Mouse (Mus musculus): ENCODE measurements around the gene Fgfbp3.
"Not testable (repeated sequence)": the region's sequence is repeated elsewhere in the genome, so short reads cannot be mapped to it uniquely, and the experiment has no call there.

Gene Fgfbp3

DNA sequence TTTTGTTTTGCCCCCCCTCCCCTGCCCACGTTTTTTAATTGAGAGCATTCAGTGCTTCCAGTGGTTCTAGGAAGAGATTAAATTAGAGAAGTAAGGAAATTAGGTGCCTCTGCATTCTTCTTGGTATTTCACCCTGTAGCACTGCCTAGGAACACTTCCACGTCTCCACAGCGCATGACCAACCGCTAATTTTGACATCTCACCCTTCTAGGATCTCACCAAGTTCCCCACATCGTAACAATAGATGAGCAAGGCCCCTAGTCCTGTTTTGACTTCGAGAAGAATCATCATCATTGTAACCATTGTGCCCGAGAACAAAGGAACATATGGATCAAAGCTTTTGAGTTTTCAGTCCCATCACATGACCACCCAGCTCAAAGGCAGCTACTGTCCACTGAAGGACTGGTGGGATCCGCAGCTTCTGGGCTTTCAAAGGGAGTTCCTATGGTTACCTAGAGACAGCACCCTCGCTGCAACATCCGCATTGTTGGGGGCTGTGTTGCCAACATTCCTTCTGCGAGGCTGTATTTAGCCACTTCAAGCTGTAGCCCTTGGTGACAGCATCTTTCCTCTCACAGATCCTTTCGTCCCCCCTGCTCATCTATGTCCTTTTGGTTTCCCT, 8.9 kb downstream of the Fgfbp3 start:
- DNase-seq (ENCODE audit: low read depth, low spot score) = no peak

- DNase-seq (ENCODE audit: low read depth, low spot score) = peak; percentile 68
Measured at GRCm38 (mm10) chr19:36909676-36910292, 9.6 kb downstream of the Fgfbp3 start.

DNA sequence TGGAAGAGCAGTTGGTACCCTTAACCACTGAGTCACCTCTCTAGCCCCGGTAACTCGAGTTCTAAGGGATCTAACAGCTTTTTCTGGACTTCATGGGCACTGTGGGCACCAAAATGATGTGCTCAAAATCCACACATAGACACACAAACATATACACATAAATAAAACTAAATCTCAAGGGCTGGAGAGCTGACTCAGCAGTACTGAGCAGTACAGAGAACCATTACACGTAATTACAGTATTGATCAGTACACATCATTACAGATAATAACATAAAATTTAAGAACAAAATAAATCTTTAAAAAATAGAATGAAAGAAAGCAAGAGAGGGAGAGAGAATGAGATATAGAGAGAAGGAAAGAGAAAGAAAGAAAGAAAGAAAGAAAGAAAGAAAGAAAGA, 10.3 kb downstream of the Fgfbp3 start:
- DNase-seq (ENCODE audit: low read depth, low spot score) = no peak

DNA sequence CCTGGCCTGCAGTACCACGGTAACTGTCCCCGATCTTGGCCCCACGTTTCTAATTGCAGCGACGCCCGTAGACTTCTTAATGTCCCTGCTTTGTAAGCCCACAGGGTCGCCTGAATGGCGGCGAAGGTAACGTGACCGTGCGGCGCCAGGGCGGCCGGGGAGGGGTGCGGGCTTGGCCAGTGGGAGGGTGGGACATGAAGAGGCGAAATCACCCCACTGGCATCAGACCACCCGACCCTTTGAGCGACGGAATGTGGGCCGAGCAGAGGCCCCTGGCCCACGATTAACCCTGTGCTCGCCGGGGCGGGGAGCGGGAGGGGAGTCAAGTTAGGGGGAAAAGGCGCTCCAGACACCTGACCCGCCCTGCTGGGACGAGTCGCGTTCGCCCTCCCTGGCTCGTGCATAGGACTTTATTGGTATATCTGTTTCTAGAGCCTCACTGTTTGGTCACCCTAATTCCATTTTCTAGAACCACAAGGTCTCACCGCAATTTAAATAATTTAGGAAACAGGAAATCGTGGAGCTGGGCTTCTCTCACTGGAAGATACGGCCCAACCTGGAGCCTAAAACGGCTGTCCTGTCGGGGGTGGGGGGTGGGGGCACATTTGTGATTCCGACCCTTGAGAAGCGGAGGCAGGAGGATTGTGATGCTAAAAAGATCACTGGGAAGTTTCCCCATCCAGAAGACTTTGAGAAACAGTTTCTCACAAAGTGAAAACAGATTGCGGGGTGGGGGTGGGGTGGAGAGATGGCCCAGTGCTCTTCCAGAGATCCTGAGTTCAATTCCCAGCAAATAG, 15.0 kb downstream of the Fgfbp3 start:
- DNase-seq (ENCODE audit: low read depth, low spot score) = no peak

DNA sequence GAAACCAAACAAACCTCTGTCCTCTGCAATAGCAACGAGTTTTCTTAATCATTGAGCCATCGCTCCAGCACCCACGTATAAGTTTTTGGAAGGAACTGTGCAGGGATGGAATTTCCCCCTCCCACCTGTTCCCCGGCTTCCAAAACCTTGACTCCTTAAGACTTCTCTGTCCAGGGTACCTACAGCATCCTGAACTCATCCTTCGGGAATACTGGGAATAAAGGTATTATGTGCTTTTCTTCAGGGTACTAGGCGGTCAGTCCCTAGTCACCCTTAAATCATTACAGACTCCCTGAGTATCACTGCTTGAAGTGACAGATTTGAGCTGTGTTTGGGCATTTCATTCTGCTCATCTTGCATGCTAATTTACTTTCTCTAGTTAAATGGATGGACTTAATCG, 16.0 kb downstream of the Fgfbp3 start:
- no peak for DNase-seq (ENCODE audit: low read depth, low spot score)

DNA sequence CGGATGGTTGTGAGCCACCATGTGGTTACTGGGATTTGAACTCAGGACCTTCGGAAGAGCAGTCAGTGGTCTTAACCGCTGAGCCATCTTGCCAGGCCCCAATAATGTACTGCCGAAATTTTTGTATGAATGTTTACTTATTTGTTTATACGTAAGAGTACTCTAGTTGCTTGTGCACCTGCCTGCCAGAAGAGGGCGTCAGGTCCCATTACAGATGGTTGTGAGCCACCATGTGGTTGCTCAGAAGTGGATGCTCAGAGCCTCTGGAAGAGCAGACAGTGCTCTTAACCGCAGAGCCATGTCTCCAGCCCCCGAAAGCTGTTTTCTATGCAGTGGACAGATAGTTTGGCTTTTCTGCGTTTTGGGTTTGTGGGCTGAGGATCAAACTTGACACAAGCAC, 21.6 kb downstream of the Fgfbp3 start:
- peak; percentile 34 for DNase-seq (ENCODE audit: low read depth, low spot score)

DNA sequence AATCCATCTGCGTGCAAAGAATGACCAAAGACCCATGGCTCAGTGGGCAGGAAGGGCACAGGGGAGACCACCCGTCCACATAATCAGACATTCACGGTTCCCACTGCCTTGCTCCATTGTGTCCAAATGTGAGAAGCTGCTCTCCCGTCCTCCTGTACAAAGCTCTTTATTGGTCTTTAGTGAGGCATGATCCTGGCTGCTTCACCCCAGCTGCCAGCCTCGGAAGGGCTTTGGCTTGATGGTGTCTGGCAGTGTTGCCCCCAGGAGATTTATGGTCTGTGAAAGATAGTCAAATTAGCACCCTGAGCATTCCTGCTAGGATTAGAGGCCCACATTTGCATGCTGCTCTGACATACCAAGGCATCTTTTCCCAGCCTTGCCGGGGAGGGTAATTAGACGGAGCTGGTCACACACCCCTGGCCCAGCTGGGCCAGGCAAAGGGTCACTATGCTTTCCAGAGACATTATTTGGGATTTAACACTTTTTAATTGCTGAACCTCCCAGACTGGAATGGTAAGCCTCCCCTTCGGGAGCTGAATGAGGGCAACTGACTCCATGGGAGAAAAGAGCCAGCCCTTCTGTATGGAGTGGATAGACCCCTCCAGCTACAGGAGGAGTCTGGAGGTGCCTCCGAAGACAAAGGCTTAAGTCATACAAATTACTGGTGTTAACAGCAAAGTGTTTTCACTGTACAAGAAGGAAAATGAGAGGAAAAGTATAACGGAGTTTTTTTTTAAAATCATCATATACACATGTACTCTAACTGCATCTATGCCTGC, 22.4 kb downstream of the Fgfbp3 start:
- no peak for DNase-seq (ENCODE audit: low read depth, low spot score)

DNA sequence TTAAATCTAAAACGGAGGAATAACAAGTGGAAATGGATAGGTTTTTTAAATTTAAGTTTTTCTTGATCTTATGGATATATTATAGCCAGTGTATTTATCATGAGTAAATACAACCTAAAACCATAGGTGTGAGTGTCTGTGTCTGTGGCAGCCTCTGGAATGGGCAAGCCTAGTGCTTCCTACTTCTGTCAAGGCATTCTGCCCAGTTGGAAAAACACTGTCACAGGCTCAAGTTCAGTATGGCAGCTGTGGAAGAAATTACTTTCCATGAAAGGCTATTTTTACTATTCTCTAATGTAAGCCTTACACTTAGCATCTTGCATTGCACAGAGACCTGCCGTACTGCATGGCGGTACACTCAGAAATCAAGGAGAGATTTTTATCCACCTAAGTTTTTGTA, 27.7 kb downstream of the Fgfbp3 start:
- no peak for DNase-seq (ENCODE audit: low read depth, low spot score)

- DNase-seq (ENCODE audit: low read depth, low spot score) = no peak
Measured at GRCm38 (mm10) chr19:36887706-36888105, 31.7 kb downstream of the Fgfbp3 start.

GRCm38 (mm10) chr19:36886316-36886715, 33.1 kb downstream of the Fgfbp3 start:
- DNase-seq (ENCODE audit: low read depth, low spot score) = no peak

DNA sequence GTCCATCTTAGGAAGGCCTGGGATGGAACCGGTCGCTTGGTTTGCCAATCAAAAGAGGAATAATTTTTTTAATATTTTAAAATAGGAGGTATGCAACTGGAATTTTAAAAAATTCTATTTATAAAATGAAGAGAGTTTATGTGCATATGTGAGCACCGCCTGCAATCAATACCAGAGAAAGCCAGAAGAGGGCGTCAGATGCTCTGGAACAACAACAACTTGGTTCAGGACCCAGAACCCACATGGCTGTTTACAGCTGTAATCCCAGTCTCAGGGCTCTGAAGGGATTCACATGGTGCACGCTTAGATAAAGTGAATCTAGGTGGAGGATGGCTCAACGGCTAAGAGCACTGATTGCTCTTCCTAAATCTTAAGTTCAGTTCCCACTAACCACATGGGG, 36.3 kb downstream of the Fgfbp3 start:
- DNase-seq (ENCODE audit: low read depth, low spot score) = peak; percentile 40

- no peak for DNase-seq (ENCODE audit: low read depth, low spot score)
Measured at GRCm38 (mm10) chr19:36878743-36879495, 40.5 kb downstream of the Fgfbp3 start.

GRCm38 (mm10) chr19:36877329-36877728, 42.1 kb downstream of the Fgfbp3 start:
- no peak for DNase-seq (ENCODE audit: low read depth, low spot score)

DNA sequence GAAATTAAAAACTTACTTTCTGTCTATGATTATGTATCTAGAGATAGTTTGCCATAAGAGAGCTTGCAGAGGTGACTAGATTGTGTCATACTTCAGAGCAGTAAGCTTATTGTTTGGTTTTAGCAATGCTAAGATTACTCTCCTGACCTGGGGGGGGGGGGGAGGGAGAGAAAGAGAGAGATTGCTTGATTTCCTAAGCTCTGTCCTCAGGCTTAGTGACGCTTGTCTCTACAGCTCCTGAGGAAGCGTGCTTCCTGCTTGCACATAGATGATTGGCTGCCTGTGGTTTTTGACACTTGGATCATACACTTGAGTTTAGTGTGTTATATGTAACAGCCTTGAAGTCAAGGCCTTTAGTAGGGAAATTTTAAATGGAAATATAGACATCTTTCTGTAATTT, 44.8 kb downstream of the Fgfbp3 start:
- no peak for DNase-seq (ENCODE audit: low read depth, low spot score)

DNA sequence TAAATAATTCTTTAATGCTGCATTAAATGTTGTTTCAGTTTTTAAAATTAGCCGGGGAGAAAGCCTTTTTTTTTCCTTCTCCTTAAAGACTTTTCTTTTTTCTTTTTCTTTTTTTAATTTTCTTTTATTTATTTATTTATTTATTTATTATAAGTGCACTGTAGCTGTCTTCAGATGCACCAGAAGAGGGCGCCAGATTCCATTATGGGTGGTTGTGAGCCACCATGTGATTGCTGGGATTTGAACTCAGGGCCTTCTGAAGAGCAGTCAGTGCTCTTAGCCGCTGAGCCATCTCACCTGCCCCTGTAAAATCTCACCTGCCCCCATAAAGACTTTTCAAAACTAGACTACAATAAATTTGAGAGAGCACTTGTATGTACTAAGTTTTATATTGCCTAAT, 50.7 kb downstream of the Fgfbp3 start:
- not testable (repeated sequence) for DNase-seq (ENCODE audit: low read depth, low spot score)

Data from CD4-positive helper T cell, adult 2 months (primary cell).